Mouse (Mus musculus) hindbrain, embryonic 16.5 days (tissue): Measurements from ENCODE around the gene Ank. TPM values are rescaled to one million over a fixed set of nuclear protein-coding genes. Genes with fewer than 3 reads are reported as not detected.

ENCODE experiments used
- ATAC-seq: fragments of 200-750 bp; cut with Nextera tagmentation; 2 replicates; pipeline ENCODE4 v1.8.0; 2017; ENCODE audit warnings: moderate TSS enrichment, moderate library complexity
- H3K27ac ChIP-seq: fragments of 300-500 bp; sonication (generic); 2 replicates; pipeline ENCODE4 v1.5.1; 2014; ENCODE audit warnings: low read depth, mild to moderate bottlenecking, control low read depth, low read length, moderate library complexity
- H3K27me3 ChIP-seq: fragments of 300-500 bp; sonication (generic); replicated peaks from 2 replicates; pipeline ENCODE4 v1.6.1; 2014; ENCODE audit warnings: low read length; ENCODE audit not compliant: control insufficient read depth, insufficient read depth
- H3K36me3 ChIP-seq: fragments of 300-500 bp; sonication (generic); 2 replicates; pipeline ENCODE4 v1.6.1; 2014; ENCODE audit warnings: mild to moderate bottlenecking, low read length, moderate library complexity, mixed read lengths; ENCODE audit not compliant: control insufficient read depth, insufficient read depth
- H3K4me1 ChIP-seq: fragments of 300-500 bp; sonication (generic); 2 replicates; pipeline ENCODE4 v1.6.1; 2014; ENCODE audit warnings: low read depth, low read length; ENCODE audit not compliant: control insufficient read depth, insufficient read depth
- H3K4me2 ChIP-seq: fragments of 300-500 bp; sonication (generic); 2 replicates; pipeline ENCODE4 v1.6.1; 2014; ENCODE audit warnings: mild to moderate bottlenecking, low read length, control low read depth, moderate library complexity
- H3K4me3 ChIP-seq: fragments of 300-500 bp; sonication (generic); 2 replicates; pipeline ENCODE4 v1.5.1; 2014; ENCODE audit warnings: mild to moderate bottlenecking, low read length, control low read depth, moderate library complexity
- H3K9ac ChIP-seq: fragments of 300-500 bp; sonication (generic); 2 replicates; pipeline ENCODE4 v1.6.1; 2014; ENCODE audit warnings: low read depth, mild to moderate bottlenecking, control low read depth, low read length, moderate library complexity
- H3K9me3 ChIP-seq: fragments of 300-500 bp; sonication (generic); 2 replicates; pipeline ENCODE4 v1.6.1; 2014; ENCODE audit warnings: mild to moderate bottlenecking, low read length, moderate library complexity; ENCODE audit not compliant: control insufficient read depth
- WGBS: fragments of 180-500 bp; shearing (Covaris S2); extraction: QIAGEN DNeasy Blood & Tissue Kit; methylation state at CpG from one replicate; pipeline ENCODE4 v1.1.7; 2014; 5-methylcytosine and 5-hydroxymethylcytosine counted together
- polyA plus RNA-seq: library from polyadenylated mRNA; unstranded; fragments of >200 nt; fragmentation: Nextera tagmentation; extraction: Ambion mirVana; gene quantifications from 2 replicates; pipeline ENCODE4 v1.2.1, GENCODE M21; 2015

Gene Ank
- polyA plus RNA-seq, 1 experiment from 2014 or later: 11.6 TPM

DNA sequence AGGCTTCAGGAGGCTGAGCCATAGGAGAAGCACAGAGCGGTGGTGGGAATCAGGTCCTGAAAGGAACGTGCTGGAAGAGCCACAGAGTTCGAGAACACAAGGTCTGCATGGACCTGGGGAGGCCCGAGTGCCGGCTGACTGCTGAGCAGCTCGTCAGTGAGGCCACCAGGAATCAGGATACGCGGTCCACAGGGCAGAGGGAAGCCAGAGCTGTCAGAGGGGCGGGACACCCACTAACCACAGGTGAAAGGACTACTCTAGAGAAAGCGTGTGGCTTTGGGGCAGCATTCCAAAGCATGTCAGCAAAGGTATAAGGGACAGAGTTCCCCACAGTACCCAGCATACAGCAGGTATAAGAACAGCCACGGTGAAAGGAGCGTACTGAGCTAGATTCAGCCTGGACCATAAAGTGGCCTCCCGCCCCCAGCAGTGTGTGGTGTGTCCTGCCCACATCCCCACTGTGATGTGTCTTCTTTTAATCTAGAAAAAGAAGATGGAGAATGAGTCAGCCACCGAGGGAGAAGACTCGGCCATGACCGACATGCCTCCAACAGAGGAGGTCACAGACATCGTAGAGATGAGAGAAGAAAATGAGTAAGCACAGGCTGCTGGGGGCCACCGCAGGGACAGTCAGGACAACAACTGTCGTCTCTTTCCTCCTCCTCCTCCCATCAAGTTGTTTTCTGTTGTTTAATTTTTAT is 126.3 kb downstream of the Ank start:
- 86% methylated on average over 19 of the region's 19 CpGs for WGBS
- ATAC-seq: no peak
- Histone ChIP-seq H3K9me3 (no peaks in the 10 kb centered on the region), H3K27me3 (no peaks in the 10 kb centered on the region), H3K4me1 (peaks cover 6% of the 10 kb centered on the region; the same call in 1 of the 2 replicates), H3K9ac (no peak overlapping the region), H3K4me2 (no peak overlapping the region), H3K27ac (no peak overlapping the region), H3K36me3 (0 out of 2 replicates have a peak, but pooled peaks cover 9% of the 10 kb centered on the region), H3K4me3 (no peak overlapping the region)

DNA sequence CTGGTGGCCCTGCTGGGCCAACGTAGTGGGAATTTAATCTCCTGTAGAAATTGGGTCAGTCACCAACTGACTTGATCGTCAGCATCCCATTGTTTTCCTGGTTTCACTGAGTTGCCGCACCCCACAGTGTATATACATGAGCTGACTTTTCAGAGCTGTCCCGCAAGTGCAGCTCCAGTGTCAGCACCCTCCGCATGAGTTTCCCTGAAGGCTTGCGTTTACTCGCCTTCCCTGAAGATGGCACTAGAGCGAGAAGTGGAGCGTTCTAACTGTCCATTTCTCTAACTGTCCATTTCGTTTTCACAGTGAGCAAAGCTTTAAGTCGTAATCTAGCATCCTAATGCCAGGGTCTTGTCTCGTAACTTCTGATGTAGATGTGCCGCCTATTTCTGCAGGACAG is 127.2 kb downstream of the Ank start:
- Histone ChIP-seq H3K4me1 (peaks cover 1% of the 10 kb centered on the region; the same call in 1 of the 2 replicates), H3K27ac (no peak overlapping the region), H3K36me3 (0 out of 2 replicates have a peak, but pooled peaks cover 9% of the 10 kb centered on the region), H3K27me3 (no peaks in the 10 kb centered on the region), H3K4me2 (no peak overlapping the region), H3K4me3 (no peak overlapping the region), H3K9me3 (no peaks in the 10 kb centered on the region), H3K9ac (no peak overlapping the region)
- no peak for ATAC-seq
- 75% methylated on average over 13 of the region's 13 CpGs for WGBS

DNA sequence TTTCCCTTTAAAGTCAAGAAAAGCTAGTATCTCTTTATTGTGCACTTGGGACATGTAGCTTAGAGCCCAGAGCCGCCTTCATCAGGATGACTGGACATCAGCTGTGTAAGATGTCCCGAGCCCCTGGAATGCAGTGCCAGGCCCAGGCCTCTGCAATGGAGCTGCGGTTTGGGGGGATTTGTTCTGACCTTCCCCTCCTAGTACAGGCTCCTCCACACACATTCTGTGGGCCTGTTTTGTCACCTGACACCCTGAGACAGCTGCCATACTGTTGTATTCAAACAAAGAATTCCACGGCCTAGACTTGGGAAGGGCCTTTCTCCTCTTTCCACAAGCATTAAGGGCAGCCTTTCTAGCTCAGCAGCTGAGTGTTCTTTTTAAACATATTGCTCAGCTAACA is 128.5 kb downstream of the Ank start:
- Histone ChIP-seq H3K4me1 (no peaks in the 10 kb centered on the region), H3K4me2 (no peak overlapping the region), H3K9ac (no peak overlapping the region), H3K4me3 (no peak overlapping the region), H3K9me3 (no peaks in the 10 kb centered on the region), H3K27me3 (no peaks in the 10 kb centered on the region), H3K27ac (no peak overlapping the region), H3K36me3 (0 out of 2 replicates have a peak, but pooled peaks cover 9% of the 10 kb centered on the region)
- ATAC-seq: no peak
- WGBS: 47% methylated on average over 4 of the region's 4 CpGs

DNA sequence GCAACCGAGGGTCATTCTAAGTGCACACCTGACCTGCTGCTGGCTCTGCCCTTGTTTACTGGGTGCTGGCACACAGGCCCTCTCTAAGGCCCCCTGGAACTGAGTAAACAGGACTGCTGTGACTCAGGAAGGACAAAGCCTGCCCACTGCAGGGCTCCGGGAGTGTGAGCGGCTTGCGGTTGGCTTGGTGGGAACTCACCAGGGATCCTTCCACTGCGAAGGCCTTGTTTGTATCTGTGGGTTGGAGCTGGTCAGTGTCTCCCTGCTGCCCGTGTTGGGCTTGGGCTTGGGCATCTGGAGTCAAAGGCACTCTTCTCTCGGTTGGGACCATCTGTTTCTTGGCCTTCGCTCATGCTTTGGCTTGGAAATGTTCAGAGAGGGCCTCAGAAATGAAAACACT is 129.1 kb downstream of the Ank start:
- WGBS: 46% methylated on average over 8 of the region's 8 CpGs
- no peak for ATAC-seq
- H3K27ac ChIP-seq: no peak overlapping the region
- H3K4me3 ChIP-seq: no peak overlapping the region
- no peaks in the 10 kb centered on the region for H3K4me1 ChIP-seq
- H3K9me3 ChIP-seq: no peaks in the 10 kb centered on the region
- no peaks in the 10 kb centered on the region for H3K27me3 ChIP-seq
- no peak overlapping the region for H3K4me2 ChIP-seq
- 0 out of 2 replicates have a peak, but pooled peaks cover 3% of the 10 kb centered on the region for H3K36me3 ChIP-seq
- no peak overlapping the region for H3K9ac ChIP-seq

DNA sequence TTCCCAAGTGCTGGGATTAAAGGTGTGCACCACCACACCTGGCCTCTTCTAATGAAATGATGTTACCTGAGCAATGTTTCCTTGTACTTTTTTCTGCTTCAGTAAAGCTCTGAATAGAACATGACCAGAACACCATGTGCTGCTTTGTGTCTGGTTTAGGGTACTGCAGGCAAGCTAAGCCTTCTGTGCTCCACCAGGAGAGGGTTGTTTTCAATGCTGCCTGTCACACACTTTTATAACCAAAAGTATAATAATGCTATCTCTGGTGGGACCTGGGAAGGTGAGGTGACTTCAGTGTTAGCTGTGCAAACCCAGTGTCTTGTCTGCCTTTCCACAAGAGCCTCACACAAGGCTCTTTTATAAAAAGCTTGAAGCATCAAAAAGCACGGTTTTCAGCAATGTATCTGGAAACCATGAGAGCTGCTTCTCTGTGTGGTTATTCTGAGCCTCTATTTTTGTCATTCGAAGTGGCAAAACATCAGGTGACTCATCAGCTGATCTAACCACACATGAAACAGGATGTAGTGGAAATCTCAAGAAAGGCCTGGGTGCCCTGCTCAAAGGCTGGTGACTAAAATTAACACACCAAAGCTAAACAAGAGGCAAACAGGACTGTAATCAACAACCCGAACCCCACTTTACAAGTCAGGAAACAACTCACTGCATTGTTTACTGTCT is 130.1 kb downstream of the Ank start:
- WGBS: 79% methylated on average over 3 of the region's 3 CpGs

DNA sequence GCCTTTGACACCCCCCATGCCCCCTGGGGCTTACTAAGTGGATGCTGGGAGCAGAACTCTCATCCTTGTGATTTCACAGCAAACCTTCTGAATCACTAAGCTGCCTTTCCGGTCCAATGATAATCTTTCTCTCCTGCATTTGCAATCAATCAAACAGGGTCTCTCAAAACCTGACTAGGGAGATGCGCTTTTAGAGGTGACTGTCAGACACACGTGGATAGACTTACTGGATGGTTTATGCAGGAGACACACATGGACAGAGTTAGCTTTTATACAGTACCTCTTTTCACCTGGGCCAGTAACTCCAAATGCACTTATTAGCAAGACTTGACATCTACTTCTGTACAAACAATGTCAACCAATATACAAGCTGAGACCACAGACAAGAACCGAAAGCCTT is 131.0 kb downstream of the Ank start:
- ATAC-seq: no peak
- H3K4me1 ChIP-seq: no peaks in the 10 kb centered on the region
- WGBS: 84% methylated on average over 4 of the region's 4 CpGs

More for the DNA sequence above, 130.1 kb downstream of the Ank start:
- Histone ChIP-seq H3K9ac (no peak overlapping the region), H3K9me3 (no peaks in the 10 kb centered on the region), H3K27me3 (no peaks in the 10 kb centered on the region), H3K27ac (no peak overlapping the region), H3K4me3 (no peak overlapping the region), H3K36me3 (0 out of 2 replicates have a peak, but pooled peaks cover 3% of the 10 kb centered on the region), H3K4me1 (no peaks in the 10 kb centered on the region), H3K4me2 (no peak overlapping the region)
- no peak for ATAC-seq

DNA sequence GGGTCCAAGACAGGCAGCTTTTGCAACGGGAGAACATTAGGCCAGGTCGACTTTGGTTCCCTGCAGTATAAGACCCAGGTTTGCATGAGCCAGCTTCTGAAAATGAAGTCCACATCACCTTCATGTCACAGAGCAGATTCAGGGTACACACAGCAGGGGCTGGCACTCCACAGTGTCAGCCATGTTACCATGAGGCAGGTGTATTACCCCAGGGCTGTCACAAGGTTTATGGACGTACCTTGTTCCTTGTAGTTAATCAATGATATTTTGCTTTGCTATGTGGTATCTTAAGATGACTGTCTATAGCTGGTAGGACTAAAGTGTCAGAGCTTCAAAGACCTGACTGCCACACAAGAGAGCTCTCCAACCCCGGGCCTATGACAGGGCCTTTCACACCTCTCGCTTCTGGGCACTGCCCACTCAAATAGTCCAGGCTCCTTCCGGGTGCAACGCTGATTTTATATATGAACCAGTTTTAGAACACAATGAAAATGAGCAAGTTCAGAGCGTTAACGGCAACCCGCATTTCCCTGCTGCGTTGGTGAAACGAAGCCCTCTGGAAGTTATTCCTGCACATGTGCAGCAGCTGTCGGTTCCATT is 132.4 kb downstream of the Ank start:
- H3K4me1 ChIP-seq: no peaks in the 10 kb centered on the region
- H3K27ac ChIP-seq: no peak overlapping the region
- no peaks in the 10 kb centered on the region for H3K27me3 ChIP-seq
- 0 out of 2 replicates have a peak, but pooled peaks cover 3% of the 10 kb centered on the region for H3K36me3 ChIP-seq
- no peaks in the 10 kb centered on the region for H3K9me3 ChIP-seq
- WGBS: 94% methylated on average over 13 of the region's 13 CpGs
- H3K9ac ChIP-seq: no peak overlapping the region
- ATAC-seq: no peak
- no peak overlapping the region for H3K4me2 ChIP-seq
- no peak overlapping the region for H3K4me3 ChIP-seq

More for the DNA sequence above, 131.0 kb downstream of the Ank start:
- Histone ChIP-seq H3K9ac (no peak overlapping the region), H3K27me3 (no peaks in the 10 kb centered on the region), H3K4me2 (no peak overlapping the region), H3K4me3 (no peak overlapping the region), H3K9me3 (no peaks in the 10 kb centered on the region), H3K36me3 (0 out of 2 replicates have a peak, but pooled peaks cover 3% of the 10 kb centered on the region), H3K27ac (no peak overlapping the region)

DNA sequence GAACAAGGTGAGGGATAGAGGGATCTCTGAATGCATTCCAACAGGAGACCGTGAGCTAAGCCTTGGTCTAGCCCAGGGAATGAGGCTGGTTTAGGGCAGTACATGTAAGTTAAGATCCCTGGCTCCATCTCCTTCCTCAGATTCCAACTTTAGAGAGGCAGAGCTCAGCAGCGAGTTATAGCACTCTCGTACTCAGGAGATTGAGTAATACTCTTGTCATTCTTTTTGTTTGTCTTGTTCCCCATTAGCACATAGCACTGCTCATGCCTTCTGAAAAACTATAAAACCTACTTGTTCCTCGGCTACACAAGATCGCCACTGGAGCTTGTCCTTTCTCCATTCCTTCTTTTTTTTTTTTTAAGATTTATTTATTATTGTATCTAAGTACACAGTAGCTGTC is 134.0 kb downstream of the Ank start:
- Histone ChIP-seq H3K4me1 (no peaks in the 10 kb centered on the region), H3K9me3 (no peaks in the 10 kb centered on the region), H3K36me3 (no peaks in the 10 kb centered on the region), H3K4me3 (no peak overlapping the region), H3K4me2 (no peak overlapping the region), H3K9ac (no peak overlapping the region), H3K27me3 (no peaks in the 10 kb centered on the region), H3K27ac (no peak overlapping the region)
- WGBS: 93% methylated on average over 5 of the region's 5 CpGs
- ATAC-seq: no peak

DNA sequence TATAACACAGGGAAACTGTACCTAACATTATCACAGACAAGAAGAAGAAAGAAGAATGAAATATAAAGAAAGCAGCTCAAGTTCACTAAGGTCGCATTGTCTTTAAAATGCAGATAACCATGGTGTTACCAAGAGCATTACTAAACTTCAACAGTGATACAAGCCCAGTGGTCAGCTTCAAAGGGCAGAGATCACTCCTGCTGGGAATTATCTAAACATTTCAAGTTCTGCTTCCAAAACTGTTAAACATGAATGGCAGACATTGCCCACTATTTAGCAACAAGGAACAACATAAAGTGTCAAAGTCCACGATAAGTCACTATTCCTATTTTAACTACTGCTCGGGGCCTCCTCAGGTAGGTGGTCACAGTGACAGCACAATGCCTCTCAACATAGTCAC is 138.1 kb downstream of the Ank start:
- no peaks in the 10 kb centered on the region for H3K4me1 ChIP-seq
- no peak overlapping the region for H3K27ac ChIP-seq
- no peak overlapping the region for H3K9ac ChIP-seq
- WGBS: 89% methylated on average over 3 of the region's 3 CpGs
- no peaks in the 10 kb centered on the region for H3K27me3 ChIP-seq
- ATAC-seq: no peak
- H3K4me2 ChIP-seq: no peak overlapping the region
- peaks cover 8% of the 10 kb centered on the region; the same call in 1 of the 2 replicates for H3K36me3 ChIP-seq
- no peaks in the 10 kb centered on the region for H3K9me3 ChIP-seq
- H3K4me3 ChIP-seq: no peak overlapping the region
